Mouse (Mus musculus) ES-Bruce4 (cell line): ENCODE data around the gene Tmem121.

Experiments
- CTCF ChIP-seq: IDR thresholded peaks from one replicate; pipeline ENCODE4 v1.8.1; 2011; ENCODE audit warnings: low read depth, low read length
- POLR2A ChIP-seq: IDR thresholded peaks from one replicate; pipeline ENCODE4 v1.8.1; 2011; ENCODE audit warnings: low read length; ENCODE audit not compliant: insufficient read depth

DNA sequence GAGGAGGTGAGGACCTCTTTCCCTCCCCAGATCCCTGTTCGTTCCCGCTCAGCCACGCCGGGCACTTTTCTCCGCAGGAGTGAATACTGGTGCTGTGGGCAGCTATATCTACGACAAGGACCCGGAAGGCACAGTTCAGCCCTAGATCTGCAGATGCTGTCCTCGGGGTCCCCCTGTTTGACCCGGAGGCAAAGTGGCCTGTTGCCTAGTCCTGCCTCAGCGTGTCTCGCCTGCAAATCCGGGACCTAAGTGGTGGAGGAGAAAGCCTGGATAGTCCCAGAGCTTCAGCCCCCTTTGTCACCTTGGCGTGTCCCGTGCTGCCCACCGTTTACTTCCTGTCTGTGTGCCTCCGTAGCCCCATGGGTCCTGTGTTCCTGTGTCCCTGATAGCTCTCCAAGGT, 40.8 kb upstream of the Tmem121 start:
- TF ChIP-seq POLR2A (no peak), CTCF (no peak)
